Mouse (Mus musculus) megakaryocyte progenitor cell, adult 5-6 weeks (primary cell): ENCODE results near the gene Tppp2. TPM values are rescaled to one million over a fixed set of nuclear protein-coding genes. Genes with fewer than 3 reads are reported as not detected.

ENCODE experiments used
- ATAC-seq: replicated peaks from 2 replicates; pipeline ENCODE4 v1.8.0; 2016; ENCODE audit warnings: mild to moderate bottlenecking, moderate TSS enrichment, inconsistent platforms; ENCODE audit not compliant: poor library complexity
- total RNA-seq, 2 experiments: library from RNA; stranded (forward) in 1 of 2; stranded (reverse) in 1 of 2; fragments of 157-497, 149-512 nt in 1 of 2; fragments of 200-1000 nt in 1 of 2; gene quantifications; 2 replicates each; pipeline versions ENCODE4 v1.2.3 to v1.2.4; 2015 to 2017

The Tppp2 gene
- total RNA-seq (2015): not detected in 2 replicates
- total RNA-seq (2017): not detected in 2 replicates

GRCm38 (mm10) chr14:51918125-51918524, at the start of gene Tppp2:
Tppp2 (plus strand) TSS chr14:51918425.
- no peak for ATAC-seq

- no peak for ATAC-seq
Measured at GRCm38 (mm10) chr14:51870756-51871155, 47.5 kb upstream of the Tppp2 start.

- no peak for ATAC-seq
Measured at GRCm38 (mm10) chr14:51871741-51872140, 46.5 kb upstream of the Tppp2 start.

- ATAC-seq: no peak
Measured at GRCm38 (mm10) chr14:51877517-51877916, 40.7 kb upstream of the Tppp2 start.

GRCm38 (mm10) chr14:51883527-51884030, 34.6 kb upstream of the Tppp2 start:
- ATAC-seq: peak; percentile 69

- no peak for ATAC-seq
Measured at GRCm38 (mm10) chr14:51884031-51884544, 34.1 kb upstream of the Tppp2 start.

GRCm38 (mm10) chr14:51884598-51885331, 33.5 kb upstream of the Tppp2 start, which contains the start of gene Mettl17:
Mettl17 (plus strand) TSS chr14:51884842.
- ATAC-seq: peak; percentile 97

- no peak for ATAC-seq
Measured at GRCm38 (mm10) chr14:51886051-51886450, 32.2 kb upstream of the Tppp2 start.

GRCm38 (mm10) chr14:51889833-51890232, 28.4 kb upstream of the Tppp2 start:
- no peak for ATAC-seq

GRCm38 (mm10) chr14:51892191-51892939, 25.9 kb upstream of the Tppp2 start, which contains the start of gene Slc39a2:
Slc39a2 (plus strand) TSS chr14:51892889.
- no peak for ATAC-seq

- no peak for ATAC-seq
Measured at GRCm38 (mm10) chr14:51893094-51893794, 25.0 kb upstream of the Tppp2 start.

GRCm38 (mm10) chr14:51893809-51894208, 24.4 kb upstream of the Tppp2 start:
- ATAC-seq: peak; percentile 64

GRCm38 (mm10) chr14:51895071-51895470, 23.2 kb upstream of the Tppp2 start:
- ATAC-seq: no peak

- peak; percentile 32; the same call in 1 of the 2 replicates for ATAC-seq
Measured at GRCm38 (mm10) chr14:51896019-51896418, 22.2 kb upstream of the Tppp2 start.

GRCm38 (mm10) chr14:51896539-51897170, 21.6 kb upstream of the Tppp2 start:
- no peak for ATAC-seq

GRCm38 (mm10) chr14:51899351-51899750, 18.9 kb upstream of the Tppp2 start:
- ATAC-seq: no peak

- ATAC-seq: peak; percentile 85
Measured at GRCm38 (mm10) chr14:51902806-51903710, 15.2 kb upstream of the Tppp2 start.

GRCm38 (mm10) chr14:51903782-51904181, 14.4 kb upstream of the Tppp2 start:
- no peak for ATAC-seq

GRCm38 (mm10) chr14:51904706-51905105, 13.5 kb upstream of the Tppp2 start:
- ATAC-seq: no peak
